ENCODE assay signal across 1 mouse cellular context in the genomic region with DNA sequence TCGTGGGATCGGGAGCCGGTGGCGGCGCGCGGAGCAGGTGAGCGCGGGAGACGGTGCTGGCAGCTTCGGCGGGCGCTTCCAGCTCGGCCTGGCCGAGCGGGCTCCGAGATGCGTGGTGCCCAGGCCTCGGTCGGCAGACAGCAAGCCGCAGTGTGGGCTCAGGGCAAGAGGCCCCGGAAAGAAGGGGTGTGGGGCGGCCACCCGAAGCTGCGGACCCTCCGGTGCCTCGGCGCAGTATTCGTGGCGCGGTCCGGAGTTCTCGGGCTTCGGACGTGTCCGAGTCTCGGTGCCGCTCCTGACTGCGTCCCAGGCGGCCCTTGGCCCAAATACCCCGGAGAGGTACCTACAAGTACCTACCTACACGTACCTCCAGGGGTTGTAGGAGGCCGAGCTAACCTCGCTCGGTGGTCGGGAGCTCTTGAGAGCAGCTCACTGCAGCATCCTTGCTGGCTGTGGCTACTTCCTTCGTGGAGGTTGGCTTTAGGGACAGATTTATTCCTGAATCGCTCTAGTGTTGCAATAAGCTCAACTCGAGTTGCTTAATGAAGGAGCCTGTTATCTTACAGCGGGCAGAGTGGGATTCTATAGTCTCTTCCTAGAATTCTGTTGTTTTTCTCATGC.
TF ChIP-seq lines count a peak whose summit lies in the region.

No protein-coding gene starts in this region.

TF ChIP-seq in MEL, 35 proteins besides CTCF, POLR2A, EP300 and RAD21 (continued from another document):
- 0 out of 2 replicates have a peak, but pooled peaks have one; percentile 14 for TF ChIP-seq ETS1 (IDR thresholded peaks at IDR 0.05; ENCODE audit: low read depth, low read length)
